Mouse (Mus musculus) kidney, adult 2 months (tissue): ENCODE data around the gene Egln3.

Source experiments
- CTCF ChIP-seq: fragments of 200-500 bp; conservative IDR thresholded peaks from 2 replicates; pipeline ENCODE4 v1.5.1; 2011; ENCODE audit warnings: low read depth, mild to moderate bottlenecking, control low read depth, low read length, moderate library complexity, mixed read lengths; ENCODE audit not compliant: insufficient read depth, insufficient read length
- POLR2A ChIP-seq: fragments of 200-500 bp; IDR thresholded peaks from one replicate; pipeline ENCODE4 v1.6.1; 2011; ENCODE audit warnings: low read depth, low read length, control low read depth

DNA sequence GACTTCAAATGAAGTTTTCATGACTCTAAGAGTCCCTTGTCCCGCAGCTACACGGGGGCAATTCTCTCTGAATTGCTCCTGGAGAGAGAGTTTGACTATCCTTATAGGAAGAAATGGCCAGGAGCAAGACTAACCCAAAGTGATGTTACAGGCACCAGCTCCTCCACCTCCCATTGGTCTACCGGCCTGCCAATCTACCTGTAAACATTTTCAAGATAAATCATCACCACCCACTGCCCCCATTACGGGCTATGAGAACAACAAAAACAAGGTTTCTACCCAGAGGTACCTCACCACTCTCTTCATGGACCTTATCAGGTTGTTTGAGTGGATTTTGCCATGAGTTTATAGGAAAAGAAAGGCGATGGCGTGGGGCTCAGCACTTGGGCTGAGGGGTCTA lies 1.4 kb downstream of the Egln3 start:
- TF ChIP-seq POLR2A (no peak), CTCF (no peak)
